ENCODE assay signal across 18 mouse cellular contexts in the genomic region with DNA sequence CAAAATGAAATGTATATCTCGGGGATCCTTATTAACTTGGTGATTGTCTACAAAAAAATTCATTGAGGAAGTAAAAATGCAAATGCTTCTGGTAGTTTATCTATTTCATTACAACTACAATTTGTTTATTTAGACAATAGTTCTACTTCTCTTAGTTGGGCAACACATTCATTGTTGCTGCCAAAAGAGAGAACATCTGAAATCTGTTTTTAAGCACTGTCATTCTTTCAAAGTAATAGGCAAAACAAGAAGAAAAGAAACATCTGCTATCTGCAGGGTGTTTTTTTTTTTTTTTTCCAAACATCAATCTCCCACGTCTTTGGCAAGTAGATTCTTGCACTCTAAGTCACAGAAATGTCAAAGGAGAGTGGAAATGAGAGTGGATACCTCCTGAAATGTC.
DNase-seq lines count a peak whose midpoint lies in the region; ATAC-seq lines count a peak whose summit lies in the region.
"Had no signal": no experiment of that assay in that cellular context is flagged by ENCODE, and none has a peak within 500 bp of the region (broad histone marks: within the 10 kb centered on the region; RNA-seq: fewer than 3 reads in every experiment).

No protein-coding gene starts in this region.

- no peak overlapping the region for H3K27ac ChIP-seq in lung, embryonic 16.5 days (ENCODE audit: low read length)
- H3K27ac ChIP-seq: embryonic facial prominence, embryonic 10.5 days; embryonic facial prominence, embryonic 12.5 days; forebrain, embryonic 13.5 days; forebrain, embryonic 15.5 days had no signal

- no peak for DNase-seq in lung, postnatal 14 days
- DNase-seq in lung, postnatal 25 days (ENCODE audit: low spot score), result peak; percentile 2
- DNase-seq in lung, adult 18-20 months, result no peak
- peak; percentile 0 for DNase-seq in brain, adult 2 months (ENCODE audit: low read depth, low spot score)
- no peak for DNase-seq in right cerebral cortex, postnatal 10 days (ENCODE audit: low spot score in 2 of 2)
- DNase-seq: adrenal gland, adult 2 months; adrenal gland, postnatal 10 days; adrenal gland, postnatal 25 days; cerebellum, adult 11-12 months; cerebellum, adult 2 months; cerebellum, adult 9-10 months; cerebellum, postnatal 10 days; cerebellum, postnatal 25 days had no signal

- H3K9ac ChIP-seq in lung, embryonic 16.5 days (ENCODE audit: low read length), result no peak overlapping the region
- H3K9ac ChIP-seq: embryonic facial prominence, embryonic 12.5 days; forebrain, embryonic 13.5 days; forebrain, embryonic 15.5 days had no signal

- H3K4me1 ChIP-seq in lung, embryonic 16.5 days (replicated peaks; ENCODE audit: control insufficient read depth, insufficient read depth, low read length), result no peaks in the 10 kb centered on the region
- H3K4me1 ChIP-seq: embryonic facial prominence, embryonic 10.5 days; embryonic facial prominence, embryonic 12.5 days; forebrain, embryonic 13.5 days; forebrain, embryonic 15.5 days had no signal

- no peaks in the 10 kb centered on the region for H3K36me3 ChIP-seq in lung, embryonic 16.5 days (ENCODE audit: control insufficient read depth, insufficient read depth, low read length)
- H3K36me3 ChIP-seq: embryonic facial prominence, embryonic 10.5 days; embryonic facial prominence, embryonic 12.5 days; forebrain, embryonic 15.5 days had no signal

- peak; percentile 54; the same call in 1 of the 2 replicates for ATAC-seq in lung, embryonic 16.5 days (ENCODE audit: low read depth)
- ATAC-seq: forebrain, embryonic 13.5 days; forebrain, embryonic 15.5 days had no signal

- H3K27me3 ChIP-seq in lung, embryonic 16.5 days (ENCODE audit: control insufficient read depth, insufficient read depth, low read depth, low read length), result no peaks in the 10 kb centered on the region
- H3K27me3 ChIP-seq: embryonic facial prominence, embryonic 12.5 days; forebrain, embryonic 13.5 days; forebrain, embryonic 15.5 days had no signal

- H3K4me3 ChIP-seq in lung, embryonic 16.5 days (ENCODE audit: low read length), result no peak overlapping the region
- H3K4me3 ChIP-seq: embryonic facial prominence, embryonic 10.5 days; embryonic facial prominence, embryonic 12.5 days; forebrain, embryonic 13.5 days; forebrain, embryonic 15.5 days had no signal

- WGBS in lung, embryonic 16.5 days, result 32% methylated on average over 2 of the region's 2 CpGs

- no peak overlapping the region for H3K4me2 ChIP-seq in lung, embryonic 16.5 days (ENCODE audit: low read depth, low read length)
- H3K4me2 ChIP-seq: embryonic facial prominence, embryonic 12.5 days; forebrain, embryonic 13.5 days; forebrain, embryonic 15.5 days had no signal

- H3K9me3 ChIP-seq in lung, embryonic 16.5 days (ENCODE audit: control insufficient read depth, low read length), result no peaks in the 10 kb centered on the region
- H3K9me3 ChIP-seq: embryonic facial prominence, embryonic 10.5 days; embryonic facial prominence, embryonic 12.5 days; forebrain, embryonic 13.5 days; forebrain, embryonic 15.5 days had no signal

Comparison
In these comparisons a context has a peak if more than half of its experiments do, and no peak if none do; other contexts are left out.
1. DNase-seq: peak in lung, postnatal 25 days (single experiment) and brain, adult 2 months (single experiment); none in lung, postnatal 14 days (single experiment), lung, adult 18-20 months (0 of 2) and right cerebral cortex, postnatal 10 days (0 of 2).